Mouse (Mus musculus): ENCODE data around the gene Olfr1420. TPM values are rescaled to one million over a fixed set of nuclear protein-coding genes. Genes with fewer than 3 reads are reported as not detected.
A peak's percentile ranks its signal among the peaks of the same experiment; 100 is the strongest.
"Not testable (repeated sequence)": the region's sequence is repeated elsewhere in the genome, so short reads cannot be mapped to it uniquely, and the experiment has no call there.

The Olfr1420 gene
- not detected in 2 replicates for polyA plus RNA-seq (2015; fragmentation: Nextera tagmentation; extraction: Ambion mirVana)

DNA sequence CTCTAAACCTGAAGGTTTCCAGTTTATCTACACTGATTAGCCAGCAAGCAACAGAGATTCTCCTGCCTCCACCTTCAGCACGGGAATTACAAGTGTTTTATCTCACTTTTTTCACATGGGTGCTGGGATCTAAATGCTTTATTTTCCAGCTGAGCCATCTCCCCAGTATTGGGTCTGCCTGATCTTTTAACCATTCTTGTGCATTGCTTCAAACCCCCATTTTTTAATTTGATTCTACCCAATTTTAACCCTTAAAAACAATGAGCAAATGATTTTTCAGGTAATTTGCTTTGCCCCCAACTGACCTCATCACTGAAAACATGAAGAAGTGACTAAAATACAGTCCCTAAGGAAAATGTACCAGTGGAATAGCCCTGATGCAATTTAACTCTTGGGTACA, at the start of gene Olfr1420:
TSS of gene Olfr1420 (plus strand) at position 301 of the 400 bp plus-strand sequence.
- no peak within 1 kb of the TSS for H3K27ac ChIP-seq (replicated peaks)
- WGBS, result 48% methylated on average over 1 of the region's 1 CpGs
- H3K36me3 ChIP-seq, result no peaks in the 10 kb centered on the region
- H3K9me3 ChIP-seq, result no peaks in the 10 kb centered on the region
- H3K4me3 ChIP-seq, result no peak within 1 kb of the TSS
- H3K27me3 ChIP-seq, result no peaks in the 10 kb centered on the region
- no peak within 1 kb of the TSS for H3K4me2 ChIP-seq
- H3K9ac ChIP-seq, result no peak within 1 kb of the TSS
- ATAC-seq (ENCODE audit: low FRiP score, low read depth), result no peak
- H3K4me1 ChIP-seq (replicated peaks), result no peaks in the 10 kb centered on the region

DNA sequence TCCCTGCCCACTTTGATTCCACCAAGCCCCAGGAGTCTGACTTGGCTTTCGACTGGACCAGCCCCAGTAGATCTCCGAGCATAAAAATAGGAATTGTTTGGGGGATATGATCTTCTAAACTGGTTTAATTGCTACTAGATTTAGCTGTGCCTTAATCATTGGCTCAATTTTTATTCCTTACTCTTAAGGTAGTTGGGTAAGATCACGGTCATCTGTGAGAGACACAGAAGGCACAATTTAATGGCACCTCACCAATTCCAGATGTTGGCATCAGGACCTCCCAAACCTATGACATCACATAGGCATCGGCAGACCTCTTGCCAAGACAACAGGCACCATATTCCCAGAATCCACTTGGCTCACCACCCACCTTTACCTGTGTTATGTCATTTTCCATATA, 47.2 kb upstream of the Olfr1420 start, which contains the start of gene Olfr1417:
TSS of gene Olfr1417 (minus strand) at position 101 of the 400 bp plus-strand sequence.
- Histone ChIP-seq H3K27me3 (no peaks in the 10 kb centered on the region), H3K36me3 (no peaks in the 10 kb centered on the region), H3K27ac (replicated peaks) (no peak within 1 kb of the TSS), H3K9me3 (no peaks in the 10 kb centered on the region), H3K9ac (no peak within 1 kb of the TSS), H3K4me1 (replicated peaks) (no peaks in the 10 kb centered on the region), H3K4me3 (no peak within 1 kb of the TSS), H3K4me2 (no peak within 1 kb of the TSS)
- WGBS, result 90% methylated on average over 4 of the region's 4 CpGs
- no peak for ATAC-seq (ENCODE audit: low FRiP score, low read depth)

DNA sequence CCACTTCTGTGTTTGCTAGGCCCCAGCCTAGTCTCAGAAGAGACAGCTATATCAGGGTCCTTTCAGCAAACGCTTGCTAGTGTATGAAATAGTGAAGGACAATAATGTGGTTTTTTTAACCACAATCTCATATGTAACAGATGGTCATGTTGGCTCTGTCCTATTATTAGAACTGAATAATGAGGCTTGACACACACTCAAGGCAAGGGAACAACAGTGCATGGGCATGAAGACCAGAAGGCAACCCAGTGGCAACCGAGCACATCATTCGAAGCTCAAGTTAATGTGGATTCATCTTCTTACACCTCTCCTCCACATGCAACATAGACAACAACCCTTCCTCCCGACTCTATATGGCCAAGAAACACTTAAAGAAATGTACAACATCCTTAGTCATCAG, 40.0 kb upstream of the Olfr1420 start:
- H3K4me3 ChIP-seq, result no peak overlapping the region
- no peaks in the 10 kb centered on the region for H3K36me3 ChIP-seq
- 87% methylated on average over 4 of the region's 4 CpGs for WGBS
- H3K4me1 ChIP-seq (replicated peaks), result no peaks in the 10 kb centered on the region
- ATAC-seq (ENCODE audit: low FRiP score, low read depth), result no peak
- H3K27ac ChIP-seq (replicated peaks), result no peak overlapping the region
- H3K4me2 ChIP-seq, result no peak overlapping the region
- no peaks in the 10 kb centered on the region for H3K27me3 ChIP-seq
- no peaks in the 10 kb centered on the region for H3K9me3 ChIP-seq
- H3K9ac ChIP-seq, result no peak overlapping the region

DNA sequence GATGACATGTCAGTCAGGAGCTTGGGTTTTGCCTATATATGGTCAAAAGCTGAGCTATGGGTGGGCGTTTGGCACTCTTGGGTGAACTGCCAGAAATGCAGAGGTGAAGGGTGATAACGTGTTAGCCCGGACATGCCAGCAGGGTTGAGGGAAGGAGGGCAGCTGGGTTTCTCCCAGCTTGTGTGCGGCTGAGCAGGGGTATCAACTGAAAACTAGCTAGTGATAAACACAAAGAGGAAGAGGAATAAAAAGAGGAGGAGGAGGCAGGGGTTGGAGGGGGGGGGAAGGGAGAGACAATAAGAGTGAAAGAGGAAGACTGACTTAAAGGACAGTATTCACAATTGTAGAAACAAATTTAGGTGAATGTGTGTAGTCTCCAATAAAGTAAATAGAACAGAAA, 33.7 kb upstream of the Olfr1420 start:
- H3K36me3 ChIP-seq, result no peaks in the 10 kb centered on the region
- 72% methylated on average over 4 of the region's 4 CpGs for WGBS
- H3K4me3 ChIP-seq, result no peak overlapping the region
- H3K9me3 ChIP-seq, result no peaks in the 10 kb centered on the region
- no peaks in the 10 kb centered on the region for H3K27me3 ChIP-seq
- H3K4me2 ChIP-seq, result no peak overlapping the region
- H3K27ac ChIP-seq (replicated peaks), result no peak overlapping the region
- no peak overlapping the region for H3K9ac ChIP-seq
- no peak for ATAC-seq (ENCODE audit: low FRiP score, low read depth)
- no peaks in the 10 kb centered on the region for H3K4me1 ChIP-seq (replicated peaks)

DNA sequence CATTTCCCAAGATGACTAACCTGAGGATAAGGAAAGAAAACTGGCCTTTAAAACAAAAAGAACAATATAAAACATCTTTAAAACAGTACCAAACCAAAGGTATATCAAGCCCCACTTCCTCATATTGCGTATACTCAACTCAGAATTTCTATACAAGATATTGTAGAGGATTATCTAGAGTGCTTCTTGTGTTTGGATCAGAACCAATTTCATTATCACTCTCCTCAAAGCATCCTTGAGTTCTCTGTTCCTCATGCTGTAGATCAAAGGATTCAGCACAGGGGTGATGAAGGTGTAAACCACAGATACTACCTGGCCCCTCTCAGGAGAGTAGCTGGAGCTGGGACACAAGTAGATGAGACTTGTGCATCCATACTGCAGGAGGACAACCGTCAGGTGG, 31.5 kb upstream of the Olfr1420 start:
- Histone ChIP-seq H3K4me3 (no peak overlapping the region), H3K27me3 (no peaks in the 10 kb centered on the region), H3K9ac (no peak overlapping the region), H3K27ac (replicated peaks) (no peak overlapping the region), H3K9me3 (no peaks in the 10 kb centered on the region), H3K36me3 (no peaks in the 10 kb centered on the region), H3K4me2 (no peak overlapping the region), H3K4me1 (replicated peaks) (no peaks in the 10 kb centered on the region)
- no peak for ATAC-seq (ENCODE audit: low FRiP score, low read depth)
- 91% methylated on average over 2 of the region's 2 CpGs for WGBS

DNA sequence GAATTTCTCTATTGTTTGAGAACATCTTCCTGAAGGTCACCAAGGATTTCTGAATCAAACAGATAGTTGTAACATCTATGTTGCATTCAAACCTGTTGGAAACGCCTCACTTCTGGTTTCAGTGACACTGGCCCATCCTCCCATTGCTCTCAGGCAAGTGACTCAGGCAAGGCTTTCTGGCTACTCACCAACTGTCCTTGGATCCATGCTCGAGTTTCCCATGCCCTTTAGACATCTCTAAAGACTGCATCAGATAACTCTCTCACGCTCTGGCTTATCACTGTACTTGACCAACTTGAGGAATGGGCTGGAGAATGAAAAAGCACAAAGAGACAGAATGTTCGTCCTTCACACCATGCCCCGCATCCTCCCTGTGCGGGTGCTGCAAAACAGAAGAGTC, 29.9 kb upstream of the Olfr1420 start:
- no peaks in the 10 kb centered on the region for H3K27me3 ChIP-seq
- no peaks in the 10 kb centered on the region for H3K36me3 ChIP-seq
- H3K9ac ChIP-seq, result no peak overlapping the region
- no peak overlapping the region for H3K4me2 ChIP-seq
- WGBS, result 80% methylated on average over 6 of the region's 6 CpGs
- no peak overlapping the region for H3K4me3 ChIP-seq
- H3K4me1 ChIP-seq (replicated peaks), result no peaks in the 10 kb centered on the region
- H3K27ac ChIP-seq (replicated peaks), result no peak overlapping the region
- no peak for ATAC-seq (ENCODE audit: low FRiP score, low read depth)
- no peaks in the 10 kb centered on the region for H3K9me3 ChIP-seq

DNA sequence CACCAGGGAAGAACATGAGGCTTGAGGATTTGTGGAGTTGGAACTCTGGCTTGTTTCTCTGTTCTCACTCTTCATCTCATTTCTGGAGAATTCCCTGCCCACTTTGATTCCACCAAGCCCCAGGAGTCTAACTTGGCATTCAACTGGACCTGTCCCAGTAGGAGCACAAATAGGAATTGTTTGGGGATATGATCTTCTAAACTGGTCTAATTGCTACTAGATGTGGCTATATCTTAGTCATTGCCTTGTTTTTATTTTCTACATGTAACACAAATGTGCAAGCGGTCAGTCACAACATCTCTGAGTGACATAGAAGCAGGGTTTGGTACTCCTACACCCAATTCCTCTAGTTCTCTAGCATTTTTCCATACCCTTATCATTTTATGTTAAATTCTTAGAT, 25.4 kb upstream of the Olfr1420 start, which contains the start of gene Olfr1418:
TSS of gene Olfr1418 (minus strand) at position 101 of the 400 bp plus-strand sequence.
- no peak for ATAC-seq (ENCODE audit: low FRiP score, low read depth)
- H3K4me3 ChIP-seq, result no peak within 1 kb of the TSS
- 95% methylated on average over 1 of the region's 1 CpGs for WGBS
- no peak within 1 kb of the TSS for H3K4me2 ChIP-seq
- H3K9me3 ChIP-seq, result no peaks in the 10 kb centered on the region
- no peak within 1 kb of the TSS for H3K9ac ChIP-seq
- no peaks in the 10 kb centered on the region for H3K27me3 ChIP-seq
- no peak within 1 kb of the TSS for H3K27ac ChIP-seq (replicated peaks)
- H3K4me1 ChIP-seq (replicated peaks), result no peaks in the 10 kb centered on the region
- H3K36me3 ChIP-seq, result no peaks in the 10 kb centered on the region

DNA sequence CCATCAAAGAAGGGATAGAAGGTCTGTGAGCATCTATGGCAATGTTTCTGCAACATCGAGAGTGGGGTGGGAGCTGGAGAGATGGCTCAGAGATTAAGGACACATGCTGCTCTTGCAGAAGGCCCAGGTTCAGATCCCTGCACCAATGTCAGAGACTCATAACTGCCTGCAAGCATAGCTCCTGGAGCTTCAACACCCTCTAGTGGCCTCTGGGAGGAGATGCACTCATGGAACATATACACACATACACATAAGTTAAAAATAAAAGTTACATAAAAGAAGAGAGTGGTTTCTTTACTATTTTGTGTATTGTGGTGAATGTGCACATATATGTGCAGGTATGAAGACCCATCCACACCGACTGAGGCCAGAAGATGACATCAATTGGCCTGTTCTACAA, 18.5 kb upstream of the Olfr1420 start:
- Histone ChIP-seq H3K4me3 (no peak overlapping the region), H3K27me3 (no peaks in the 10 kb centered on the region), H3K36me3 (no peaks in the 10 kb centered on the region), H3K9ac (no peak overlapping the region), H3K27ac (replicated peaks) (no peak overlapping the region), H3K4me2 (no peak overlapping the region), H3K9me3 (no peaks in the 10 kb centered on the region), H3K4me1 (replicated peaks) (no peaks in the 10 kb centered on the region)
- 85% methylated on average over 2 of the region's 2 CpGs for WGBS
- no peak for ATAC-seq (ENCODE audit: low FRiP score, low read depth)

DNA sequence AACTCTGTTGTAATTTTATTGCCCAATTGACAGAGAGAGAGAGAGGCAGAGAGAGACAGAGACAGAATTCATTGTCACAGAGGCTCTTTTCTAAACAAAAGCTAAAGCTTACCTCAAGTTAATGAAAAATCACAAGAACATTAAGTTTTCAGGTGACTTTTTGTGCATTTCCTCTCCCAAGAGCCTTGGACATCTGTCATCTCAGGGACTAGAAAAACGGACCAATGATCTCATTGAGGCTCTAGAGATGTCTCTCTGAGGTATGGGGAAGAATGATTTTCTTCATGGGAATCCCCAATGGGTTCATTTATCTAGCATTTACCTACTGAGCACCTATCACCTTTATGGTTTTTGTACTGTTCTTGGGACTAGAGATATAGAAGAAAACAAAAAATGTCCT, 11.4 kb upstream of the Olfr1420 start, which contains the start of gene Olfr1419:
TSS of gene Olfr1419 (minus strand) at position 101 of the 400 bp plus-strand sequence.
- H3K9ac ChIP-seq, result no peak within 1 kb of the TSS
- 63% methylated on average over 1 of the region's 1 CpGs for WGBS
- ATAC-seq (ENCODE audit: low FRiP score, low read depth), result no peak
- no peaks in the 10 kb centered on the region for H3K4me1 ChIP-seq (replicated peaks)
- no peak within 1 kb of the TSS for H3K4me3 ChIP-seq
- no peak within 1 kb of the TSS for H3K4me2 ChIP-seq
- H3K9me3 ChIP-seq, result no peaks in the 10 kb centered on the region
- no peaks in the 10 kb centered on the region for H3K36me3 ChIP-seq
- H3K27ac ChIP-seq (replicated peaks), result no peak within 1 kb of the TSS
- no peaks in the 10 kb centered on the region for H3K27me3 ChIP-seq

DNA sequence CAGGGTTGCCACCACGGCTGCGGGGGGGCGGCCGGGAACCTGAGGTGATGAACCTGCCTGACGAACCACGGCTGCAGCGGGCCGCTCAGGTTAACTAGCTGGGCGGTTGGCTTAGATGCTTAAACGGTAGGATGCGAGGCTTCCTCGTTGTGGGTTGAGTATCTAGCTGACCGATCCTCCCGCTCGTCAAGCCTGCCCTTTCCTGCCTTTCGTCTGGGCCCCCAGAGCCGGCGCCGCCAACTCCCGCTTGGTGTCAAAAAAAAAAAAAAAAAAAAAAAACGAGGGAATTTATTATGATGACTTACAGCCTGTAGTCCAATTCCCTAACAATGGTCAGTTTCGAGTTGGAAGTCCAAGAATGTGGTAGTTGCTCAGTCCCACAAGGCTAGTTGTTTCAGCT, 8.0 kb upstream of the Olfr1420 start:
- WGBS, result 60% methylated on average over 22 of the region's 22 CpGs
- H3K4me2 ChIP-seq, result 0 out of 2 replicates have a peak overlapping the region, but pooled peaks have one; percentile 11

DNA sequence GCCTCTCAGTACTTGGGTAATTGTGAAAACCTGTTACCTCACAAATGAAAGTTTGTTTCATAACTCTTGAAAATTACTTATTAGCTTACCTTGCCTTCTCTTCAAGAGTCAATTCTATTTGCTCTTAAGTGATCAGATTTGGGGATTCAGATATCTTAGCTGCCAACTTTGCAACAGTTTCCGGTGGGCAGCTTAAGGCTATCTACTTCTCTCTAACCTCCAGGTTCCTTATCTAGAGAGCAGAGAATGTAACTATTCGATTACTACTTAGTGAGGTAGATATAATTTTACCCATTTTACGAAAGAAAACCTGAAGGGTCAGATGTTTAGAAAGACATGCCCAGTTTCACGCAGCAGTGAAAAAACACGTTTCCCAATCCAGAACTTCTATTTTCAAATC, 24.7 kb downstream of the Olfr1420 start:
- 94% methylated on average over 5 of the region's 5 CpGs for WGBS
- H3K4me3 ChIP-seq, result peak overlapping the region; percentile 92
- peaks cover 9% of the 10 kb centered on the region; the same call in 1 of the 2 replicates for H3K36me3 ChIP-seq
- H3K27me3 ChIP-seq, result no peaks in the 10 kb centered on the region
- ATAC-seq (ENCODE audit: low FRiP score, low read depth), result no peak
- peaks cover 26% of the 10 kb centered on the region for H3K4me1 ChIP-seq (replicated peaks)
- H3K4me2 ChIP-seq, result peak overlapping the region; percentile 84
- no peaks in the 10 kb centered on the region for H3K9me3 ChIP-seq
- peak overlapping the region; percentile 58; the same call in 1 of the 2 replicates for H3K9ac ChIP-seq
- H3K27ac ChIP-seq (replicated peaks), result 0 out of 2 replicates have a peak overlapping the region, but pooled peaks have one; percentile 88

More for the DNA sequence above, 8.0 kb upstream of the Olfr1420 start:
- not testable (repeated sequence) for ATAC-seq (ENCODE audit: low FRiP score, low read depth); H3K27ac ChIP-seq (replicated peaks); H3K36me3 ChIP-seq; H3K9ac ChIP-seq; H3K4me3 ChIP-seq; H3K4me1 ChIP-seq (replicated peaks); H3K27me3 ChIP-seq; H3K9me3 ChIP-seq

DNA sequence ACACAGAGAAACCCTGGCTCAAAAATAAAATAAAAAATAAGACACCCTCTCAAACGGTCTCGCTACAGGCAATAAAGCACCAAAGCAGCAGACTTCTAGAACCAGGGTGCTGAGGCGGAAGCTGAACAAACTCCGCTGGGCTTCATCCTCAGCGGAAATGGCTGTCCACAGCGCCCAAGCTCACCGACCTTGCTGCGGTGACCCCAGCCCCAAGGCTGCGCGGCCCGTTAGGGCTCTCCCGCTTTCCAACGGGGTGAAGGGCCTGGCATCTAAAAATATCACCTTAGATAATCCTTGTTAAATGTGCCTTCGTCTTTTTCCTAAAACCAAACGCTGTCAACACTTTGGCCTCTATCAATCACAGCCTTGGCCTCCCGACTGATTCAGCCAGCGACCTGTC, 25.2 kb downstream of the Olfr1420 start:
- Histone ChIP-seq H3K4me3 (peak overlapping the region; percentile 92), H3K4me1 (replicated peaks) (peaks cover 31% of the 10 kb centered on the region), H3K36me3 (peaks cover 13% of the 10 kb centered on the region; the same call in 1 of the 2 replicates), H3K9ac (peak overlapping the region; percentile 58), H3K27ac (replicated peaks) (peak overlapping the region; percentile 88), H3K9me3 (no peaks in the 10 kb centered on the region), H3K4me2 (peak overlapping the region; percentile 84), H3K27me3 (no peaks in the 10 kb centered on the region)
- 5% methylated on average over 17 of the region's 17 CpGs for WGBS
- ATAC-seq (ENCODE audit: low FRiP score, low read depth), result peak; percentile 47

DNA sequence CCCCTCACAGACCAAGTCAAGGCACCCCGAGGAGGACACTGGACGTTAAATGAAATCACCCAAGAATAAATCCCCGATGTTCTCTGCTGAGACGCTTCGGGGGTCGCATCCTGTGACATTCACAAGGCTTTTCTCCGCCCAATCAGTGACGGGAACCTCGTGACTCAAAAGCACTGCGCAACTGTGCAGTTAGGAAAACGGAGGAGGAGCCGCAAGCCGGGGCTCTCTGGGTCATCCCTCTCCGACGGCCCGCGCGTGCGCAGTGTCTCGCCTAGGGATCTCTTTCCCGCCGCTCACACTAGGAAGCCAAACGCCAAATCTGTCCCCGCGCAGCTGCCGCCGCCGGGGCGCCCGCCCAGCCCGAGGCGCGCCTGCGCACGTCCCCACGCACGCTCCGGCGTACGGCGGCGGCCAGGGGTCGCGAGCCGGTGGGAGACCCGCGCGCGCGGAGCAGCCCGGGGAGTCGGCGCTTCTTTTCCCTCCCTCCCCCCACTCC, 25.7 kb downstream of the Olfr1420 start, which contains the start of gene Patl1:
TSS of gene Patl1 (plus strand) at position 363 of the 496 bp plus-strand sequence.
- H3K27me3 ChIP-seq, result no peaks in the 10 kb centered on the region
- WGBS, result under 1% methylated on average over 49 of the region's 53 CpGs
- no peaks in the 10 kb centered on the region for H3K9me3 ChIP-seq
- peak within 1 kb of the TSS; percentile 73 for H3K9ac ChIP-seq
- H3K4me1 ChIP-seq (replicated peaks), result peaks cover 31% of the 10 kb centered on the region
- H3K27ac ChIP-seq (replicated peaks), result peak within 1 kb of the TSS; percentile 88
- peak within 1 kb of the TSS; percentile 92 for H3K4me3 ChIP-seq
- peak; percentile 98 for ATAC-seq (ENCODE audit: low FRiP score, low read depth)
- peaks cover 13% of the 10 kb centered on the region; the same call in 1 of the 2 replicates for H3K36me3 ChIP-seq
- peak within 1 kb of the TSS; percentile 84 for H3K4me2 ChIP-seq

Data from hindbrain, embryonic 15.5 days (tissue).